Mouse (Mus musculus): ENCODE data around the gene Rbm38.

The Rbm38 gene

GRCm38 (mm10) chr2:173014741-173015287 is 5.5 kb upstream of the Rbm38 start:
- DNase-seq (ENCODE audit: low spot score in 2 of 2): no peak

DNA sequence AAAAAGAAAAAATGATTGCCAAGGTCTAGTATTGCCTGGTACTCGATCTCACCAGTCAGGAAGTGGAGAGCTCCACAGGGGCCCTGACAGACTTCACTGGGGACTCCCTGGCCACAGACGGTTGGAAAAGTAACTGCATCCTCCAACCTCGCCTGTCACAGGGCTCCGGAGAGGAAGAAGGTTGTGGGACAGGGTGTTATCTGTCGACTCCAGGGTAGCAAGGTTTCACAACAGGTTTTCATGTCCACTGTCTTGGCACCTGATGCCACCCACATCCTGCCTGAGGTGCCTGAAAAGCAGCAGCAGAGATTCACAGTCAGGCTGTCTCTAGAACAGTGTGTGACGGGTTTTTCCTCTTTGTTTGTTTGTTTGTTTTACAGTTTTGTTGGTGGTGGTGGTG is 2.4 kb upstream of the Rbm38 start:
- DNase-seq (ENCODE audit: low spot score in 2 of 2): no peak

- no peak for DNase-seq (ENCODE audit: low spot score in 2 of 2)
These were observed 1.7 kb upstream of the Rbm38 start for GRCm38 (mm10) chr2:173018618-173019017.

- peak in 1 of 2 experiments; percentile 51 for DNase-seq (ENCODE audit: low spot score in 2 of 2)
These were observed 976 bp upstream of the Rbm38 start for GRCm38 (mm10) chr2:173019322-173019721.

DNA sequence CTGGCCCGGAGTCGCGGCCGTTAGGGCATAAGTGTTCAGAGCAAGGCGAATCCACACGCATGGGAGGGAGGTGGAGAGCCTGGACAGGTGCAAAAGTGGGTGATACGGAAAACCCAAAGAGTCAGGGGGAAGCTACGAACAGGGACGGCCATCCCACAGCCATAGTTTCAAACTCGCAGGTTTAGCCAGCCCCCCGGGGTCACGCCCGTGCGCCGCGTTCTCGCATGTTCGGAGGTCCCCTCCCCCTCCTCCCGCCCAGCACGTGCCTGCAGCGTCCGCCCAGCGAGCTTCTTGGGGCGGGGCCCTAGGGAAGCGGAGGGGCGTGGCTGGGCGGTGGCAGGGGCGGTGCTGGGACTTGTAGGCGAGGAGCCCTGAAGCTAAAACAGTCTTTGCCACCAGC is 508 bp upstream of the Rbm38 start:
- DNase-seq (ENCODE audit: low spot score in 2 of 2): peak; percentile 94 to 95

GRCm38 (mm10) chr2:173021633-173022055 is 1.3 kb downstream of the Rbm38 start:
- DNase-seq (ENCODE audit: low spot score in 2 of 2): peak; percentile 94 to 97

GRCm38 (mm10) chr2:173022056-173022681 is 1.9 kb downstream of the Rbm38 start:
- peak; percentile 65 to 66 for DNase-seq (ENCODE audit: low spot score in 2 of 2)

DNA sequence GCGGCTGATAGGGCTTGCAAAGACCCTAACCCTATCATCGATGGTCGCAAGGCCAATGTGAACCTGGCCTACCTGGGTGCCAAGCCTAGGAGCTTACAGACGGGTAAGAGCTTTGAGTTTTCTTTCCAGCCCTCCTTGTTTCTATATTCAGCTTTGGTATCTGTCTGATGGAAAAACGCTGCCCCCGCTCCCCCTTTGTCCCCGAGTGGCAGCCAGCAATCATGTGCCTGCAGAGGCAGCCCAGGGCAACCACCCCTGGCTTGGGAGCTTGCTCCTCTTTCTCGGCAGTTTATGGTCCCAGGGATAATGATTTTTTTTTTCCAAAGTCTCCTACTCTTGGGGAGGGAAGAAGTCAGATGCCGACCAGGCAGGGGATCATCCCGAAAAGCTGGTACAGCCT is 2.5 kb downstream of the Rbm38 start:
- DNase-seq (ENCODE audit: low spot score in 2 of 2): no peak

- DNase-seq (ENCODE audit: low spot score in 2 of 2): no peak
These were observed 3.1 kb downstream of the Rbm38 start for GRCm38 (mm10) chr2:173023371-173023851.

GRCm38 (mm10) chr2:173023966-173024365 is 3.7 kb downstream of the Rbm38 start:
- DNase-seq (ENCODE audit: low spot score in 2 of 2): no peak

DNA sequence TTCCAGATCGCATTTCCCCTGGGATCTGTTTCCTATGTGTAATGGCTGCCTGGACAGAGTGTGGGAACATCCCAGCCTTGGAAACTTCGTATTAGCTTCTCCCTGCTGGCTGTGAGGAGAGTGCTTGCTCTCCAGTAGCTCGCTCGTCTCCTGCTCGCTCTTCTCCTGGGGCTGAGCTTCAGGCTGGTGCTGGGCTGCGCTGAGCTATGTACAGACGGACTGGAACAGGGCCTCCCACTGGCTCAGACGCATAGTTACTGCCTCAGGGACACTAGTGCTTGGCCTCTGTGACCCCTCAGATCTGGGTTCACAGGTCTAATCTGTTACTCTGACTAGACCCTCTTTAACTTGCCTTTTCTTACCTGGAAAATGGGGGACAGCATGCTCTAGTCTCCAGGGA is 4.1 kb downstream of the Rbm38 start:
- DNase-seq (ENCODE audit: low spot score in 2 of 2): no peak

GRCm38 (mm10) chr2:173024938-173025337 is 4.6 kb downstream of the Rbm38 start:
- DNase-seq (ENCODE audit: low spot score in 2 of 2): no peak

DNA sequence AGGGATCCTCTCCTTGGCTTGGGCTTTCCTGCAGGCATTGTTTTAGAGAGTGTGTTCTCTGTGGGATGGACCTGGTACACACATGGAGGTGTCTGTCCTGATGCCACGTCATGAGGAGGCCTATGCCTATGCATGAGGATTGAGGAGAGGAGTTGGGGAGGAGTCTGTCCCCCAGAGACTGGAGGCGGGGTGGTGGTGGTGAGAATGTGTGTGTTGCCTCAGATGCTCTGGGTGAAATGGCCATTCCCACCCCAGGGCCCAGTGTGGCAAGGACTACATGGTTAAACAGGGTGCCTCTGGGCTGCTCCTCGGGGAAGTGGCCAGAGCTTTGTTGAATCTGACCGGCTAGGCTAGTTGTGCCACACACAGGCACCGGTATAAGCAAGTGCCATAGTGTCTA is 6.0 kb downstream of the Rbm38 start:
- DNase-seq (ENCODE audit: low spot score in 2 of 2): no peak

- DNase-seq (ENCODE audit: low spot score in 2 of 2): peak; percentile 77 to 87
These were observed 6.4 kb downstream of the Rbm38 start for GRCm38 (mm10) chr2:173026688-173027131.

DNA sequence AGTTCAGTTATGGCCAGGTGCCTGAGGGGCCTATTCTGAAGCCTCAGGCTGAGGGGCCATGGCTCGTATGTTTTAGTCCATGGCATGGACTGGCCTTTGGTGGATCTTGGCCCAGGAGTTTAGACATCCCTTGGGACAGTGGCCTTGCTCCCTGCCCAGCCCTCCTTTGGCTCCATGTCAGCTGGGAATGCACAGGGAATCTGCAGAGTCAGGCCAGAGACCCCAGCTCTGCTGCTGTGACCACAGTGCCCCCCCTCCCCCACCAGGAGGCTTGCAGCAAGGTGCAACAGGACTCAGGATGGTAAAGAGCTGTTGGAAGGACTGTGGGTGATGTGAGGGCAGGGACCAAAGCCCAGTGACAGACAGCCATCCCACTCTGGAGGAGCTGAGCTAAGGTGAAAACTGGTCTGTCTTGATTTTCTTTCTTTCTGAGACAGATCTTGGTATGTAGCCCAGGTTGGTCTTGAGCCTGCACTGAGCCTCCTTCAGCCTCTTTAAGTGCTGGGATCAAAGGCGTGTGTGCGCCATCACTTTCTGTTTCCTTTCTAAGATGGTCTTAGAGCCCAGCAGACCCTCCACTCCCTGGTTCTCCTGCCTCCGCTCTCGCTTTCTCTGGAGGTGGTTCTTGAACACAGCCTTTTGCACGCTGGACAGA is 7.0 kb downstream of the Rbm38 start:
- DNase-seq (ENCODE audit: low spot score in 2 of 2): peak in 1 of 2 experiments; percentile 46

DNA sequence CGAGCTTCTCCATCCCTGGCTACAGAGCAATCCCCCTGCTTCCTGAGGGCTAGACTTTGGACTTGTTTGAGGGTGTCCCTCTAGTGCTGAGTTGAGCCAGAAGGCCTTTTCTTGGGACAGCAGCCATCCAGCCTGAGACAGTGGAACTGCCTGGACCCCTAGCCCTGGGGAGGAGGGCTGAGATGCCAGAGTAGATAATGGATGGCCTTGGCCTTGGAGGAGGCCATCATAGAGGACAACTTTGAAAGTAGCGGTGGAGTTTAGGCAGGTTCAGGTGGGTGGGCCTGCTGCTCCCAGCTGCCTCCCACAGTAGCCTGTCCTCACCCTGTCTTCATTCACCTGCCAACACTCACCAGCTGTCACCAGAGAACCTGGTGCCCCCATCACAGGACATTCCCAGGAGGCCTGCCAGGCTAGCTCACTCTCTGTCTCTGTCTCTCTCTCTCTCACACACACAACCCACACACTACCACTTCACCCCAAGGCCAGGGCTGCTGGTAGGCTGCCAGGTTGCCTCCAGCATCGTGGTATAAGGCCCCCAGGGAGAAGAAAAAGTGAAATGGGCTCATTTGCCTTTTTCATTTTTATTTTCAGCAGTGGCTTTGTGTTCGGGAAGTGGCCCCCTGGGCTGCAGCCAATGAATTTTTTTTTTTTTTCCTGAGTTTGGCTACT is 7.7 kb downstream of the Rbm38 start:
- no peak for DNase-seq (ENCODE audit: low spot score in 2 of 2)

DNA sequence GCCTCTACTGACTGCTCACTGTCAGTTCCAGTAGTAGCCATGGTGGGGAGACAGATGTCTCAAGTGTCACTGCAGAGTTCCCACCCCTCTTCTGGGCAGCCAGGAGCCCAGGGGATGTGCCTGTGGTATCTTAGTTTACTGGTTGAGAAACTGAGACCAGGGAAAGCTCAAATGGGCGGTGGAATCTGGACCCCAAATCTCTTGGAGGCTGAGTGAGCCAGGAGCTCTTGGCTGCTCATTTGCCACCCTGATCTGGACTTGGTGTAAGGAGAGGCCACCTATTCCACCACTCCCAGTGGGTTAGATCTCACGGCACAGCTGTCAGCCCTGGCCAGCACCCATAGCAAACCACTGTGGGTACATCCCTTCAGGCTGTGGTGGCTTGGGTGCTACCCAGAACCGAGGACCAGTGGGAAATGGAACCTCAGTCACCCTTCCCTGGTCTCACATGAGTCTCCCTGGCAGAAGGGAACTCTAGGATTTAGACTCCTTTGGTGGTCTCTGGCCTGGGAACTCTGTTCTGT is 8.3 kb downstream of the Rbm38 start:
- no peak for DNase-seq (ENCODE audit: low spot score in 2 of 2)

DNA sequence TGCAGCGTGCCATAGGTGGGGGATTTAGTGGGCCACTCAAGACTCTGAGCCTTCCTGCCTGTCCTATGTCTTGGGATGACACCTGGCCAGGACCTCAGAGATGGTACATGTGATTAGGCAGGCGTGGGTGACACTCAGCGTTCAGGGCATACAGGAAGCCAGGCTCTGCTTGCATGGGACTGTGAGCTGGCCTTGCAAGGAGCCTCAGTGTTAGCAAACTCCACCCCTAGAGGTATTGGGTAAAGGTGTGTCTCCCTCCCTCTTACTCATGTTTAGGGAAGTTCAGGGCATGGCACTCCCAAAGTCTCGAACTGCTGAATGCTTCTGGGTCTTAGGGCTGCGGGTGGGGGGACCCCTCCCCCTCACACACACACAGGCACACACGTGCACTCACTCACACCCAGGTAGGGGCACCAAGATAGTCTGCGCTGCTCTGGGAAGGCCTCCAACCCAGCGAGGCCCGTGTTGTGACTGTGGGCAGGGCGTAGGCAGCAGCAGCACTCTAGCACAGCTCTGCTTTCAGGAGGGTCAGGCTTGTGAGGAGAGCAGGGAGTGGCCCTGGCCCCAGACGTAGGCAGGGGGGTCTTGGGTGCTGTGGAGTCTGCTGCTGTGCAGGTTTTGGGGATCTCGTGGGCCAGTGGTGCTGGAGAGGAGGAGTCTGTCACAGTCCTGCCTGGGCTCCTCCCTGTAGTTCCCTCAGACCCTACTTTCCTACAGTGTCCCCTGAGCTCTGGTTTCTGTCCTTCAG is 10.5 kb downstream of the Rbm38 start:
- no peak for DNase-seq (ENCODE audit: low spot score in 2 of 2)

GRCm38 (mm10) chr2:173033531-173033930 is 13.2 kb downstream of the Rbm38 start:
- peak; percentile 51 to 66 for DNase-seq (ENCODE audit: low spot score in 2 of 2)

DNA sequence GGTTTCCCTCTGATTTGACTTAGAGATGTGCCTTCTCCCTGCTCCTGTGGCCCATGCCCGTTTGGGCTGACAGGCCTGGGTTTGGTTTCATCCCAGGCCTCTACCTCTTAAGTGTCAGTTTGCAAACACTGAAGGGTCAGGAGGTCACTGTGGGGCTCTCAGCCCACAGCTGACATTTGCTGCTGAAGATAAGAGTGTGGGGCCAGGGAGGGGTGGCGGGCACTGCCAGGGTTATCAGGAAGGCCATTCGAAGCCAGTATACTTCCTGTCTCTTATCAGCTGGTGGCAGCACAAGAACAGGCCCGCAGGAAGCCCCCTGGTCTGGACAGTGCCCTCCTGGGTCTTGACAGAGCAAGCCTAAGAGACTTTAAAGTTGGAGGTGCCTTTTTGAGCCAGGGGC is 14.7 kb downstream of the Rbm38 start:
- DNase-seq (ENCODE audit: low spot score in 2 of 2): no peak

DNA sequence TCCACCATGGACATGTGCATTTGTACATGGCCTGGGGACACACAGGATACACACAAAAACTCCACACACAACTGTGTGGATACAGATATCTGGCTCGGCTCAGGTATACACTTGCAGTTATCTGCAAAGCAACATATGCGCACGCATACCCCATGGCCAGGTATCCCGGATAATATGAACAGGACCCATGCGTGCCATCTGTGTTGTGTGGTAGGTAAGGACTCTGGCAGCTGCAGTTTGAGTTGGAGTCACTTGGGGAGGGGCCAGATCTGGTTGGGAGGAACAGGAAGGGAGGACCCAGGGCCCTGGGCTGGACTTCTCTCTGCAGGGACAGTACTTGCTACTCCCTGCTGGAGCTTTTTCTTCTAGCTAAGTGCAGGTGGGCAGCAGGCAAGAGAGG is 15.4 kb downstream of the Rbm38 start:
- no peak for DNase-seq (ENCODE audit: low spot score in 2 of 2)

DNA sequence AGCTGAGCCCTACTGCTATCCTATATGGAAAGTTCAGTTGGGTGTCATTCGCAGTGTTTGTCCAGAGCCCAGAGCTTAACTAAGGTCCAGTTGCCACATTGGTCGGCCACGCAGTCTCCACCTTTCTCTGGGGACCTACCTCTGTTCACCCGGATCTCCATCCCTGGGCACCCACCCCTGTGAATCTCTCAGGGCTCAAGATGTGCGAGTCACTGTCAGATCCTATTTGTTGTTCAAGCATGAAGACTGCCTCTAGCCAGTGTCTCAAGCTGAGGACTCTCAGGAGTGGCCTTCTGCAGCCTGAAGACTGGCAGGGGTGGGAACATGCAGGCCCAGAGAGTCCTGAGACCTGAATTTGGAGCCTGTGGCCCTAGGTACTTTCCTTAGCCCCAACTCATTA is 15.8 kb downstream of the Rbm38 start:
- no peak for DNase-seq (ENCODE audit: low spot score in 2 of 2)

Data from thymus, postnatal 10 days (tissue).